24 mouse cellular contexts compared by ENCODE assay signal in the genomic region with DNA sequence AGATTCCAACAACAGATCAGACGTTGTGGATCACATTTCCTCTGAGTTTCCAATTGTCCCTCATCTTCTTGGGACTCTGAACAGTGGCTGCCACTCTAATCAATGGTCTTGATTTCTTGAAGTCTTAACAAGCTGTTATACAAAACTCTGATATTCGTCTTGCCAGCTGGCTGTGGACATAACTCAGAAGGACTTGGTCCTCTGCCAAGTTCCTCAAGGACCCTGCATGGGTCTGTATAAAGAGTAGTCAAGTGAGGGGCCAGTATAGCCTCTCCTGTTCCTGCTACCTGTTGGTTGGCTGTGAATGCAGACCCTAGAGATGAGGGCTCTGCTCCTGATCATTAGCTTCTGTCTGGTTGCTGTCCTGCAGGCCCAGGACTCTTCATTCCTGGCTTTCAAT. TPM values are rescaled to one million over a fixed set of nuclear protein-coding genes. Genes with fewer than 3 reads are reported as not detected.
DNase-seq lines count a peak whose midpoint lies in the region; ATAC-seq and TF ChIP-seq lines count a peak whose summit lies in the region.
"Had no signal": no experiment of that assay in that cellular context is flagged by ENCODE, and none has a peak within 500 bp of the region (broad histone marks: within the 10 kb centered on the region; RNA-seq: fewer than 3 reads in every experiment).

A gene (plus strand): TSS at position 301 of the 400 bp plus-strand sequence.

- no peak for ATAC-seq in lung, embryonic 14.5 days (ENCODE audit: insufficient read depth)
- ATAC-seq: forebrain, embryonic 14.5 days; forebrain, embryonic 16.5 days had no signal

- TF ChIP-seq CTCF in lung, embryonic 14.5 days (IDR thresholded peaks at IDR 0.05; ENCODE audit: low read depth) = no peak
- no peak for TF ChIP-seq CTCF in lung, adult 2 months (IDR thresholded peaks at IDR 0.05; ENCODE audit: insufficient read depth, low read length)

- no peak within 1 kb of the TSS for H3K4me3 ChIP-seq in lung, embryonic 14.5 days (ENCODE audit: low read depth, low read length)
- H3K4me3 ChIP-seq in lung, adult 2 months (replicated peaks; ENCODE audit: extremely low read depth, low read depth, low read length) = no peak within 1 kb of the TSS
- H3K4me3 ChIP-seq: embryonic facial prominence, embryonic 13.5 days; embryonic facial prominence, embryonic 15.5 days; erythroblast, embryonic 14.5 days; forebrain, embryonic 10.5 days; forebrain, embryonic 12.5 days had no signal

- no peaks in the 10 kb centered on the region for H3K4me1 ChIP-seq in lung, embryonic 14.5 days (ENCODE audit: insufficient read depth)
- H3K4me1 ChIP-seq in lung, adult 2 months (ENCODE audit: control insufficient read depth, insufficient read depth, low read length) = no peaks in the 10 kb centered on the region
- H3K4me1 ChIP-seq: embryonic facial prominence, embryonic 13.5 days; embryonic facial prominence, embryonic 15.5 days; forebrain, embryonic 10.5 days; forebrain, embryonic 12.5 days had no signal

- H3K4me2 ChIP-seq in lung, embryonic 14.5 days = no peak within 1 kb of the TSS
- H3K4me2 ChIP-seq: embryonic facial prominence, embryonic 13.5 days; embryonic facial prominence, embryonic 15.5 days; forebrain, embryonic 12.5 days had no signal

- peak; percentile 56 for DNase-seq in lung, embryonic 14.5 days
- DNase-seq in lung, adult 2 months = no peak
- DNase-seq in testis, postnatal 10 days (ENCODE audit: low spot score) = peak; percentile 27
- DNase-seq in testis, postnatal 14 days (ENCODE audit: low spot score) = no peak
- DNase-seq: adrenal gland, adult 2 months; adrenal gland, postnatal 10 days; adrenal gland, postnatal 25 days; cerebellum, adult 11 months; cerebellum, adult 18-20 months; cerebellum, adult 8-10 months; cerebellum, adult 9-11 months; cerebellum, postnatal 14 days; cerebellum, postnatal 36 days; embryo, embryonic 11 days had no signal

- H3K9ac ChIP-seq in lung, embryonic 14.5 days = no peak within 1 kb of the TSS
- H3K9ac ChIP-seq: embryonic facial prominence, embryonic 13.5 days; embryonic facial prominence, embryonic 15.5 days; forebrain, embryonic 12.5 days had no signal

- TF ChIP-seq POLR2A in lung, adult 2 months (IDR thresholded peaks at IDR 0.05; ENCODE audit: borderline replicate concordance, extremely low read depth, low read depth, low read length) = no peak

- H3K36me3 ChIP-seq in lung, embryonic 14.5 days (ENCODE audit: insufficient read depth) = no peaks in the 10 kb centered on the region
- H3K36me3 ChIP-seq: embryonic facial prominence, embryonic 13.5 days; embryonic facial prominence, embryonic 15.5 days; forebrain, embryonic 10.5 days; forebrain, embryonic 12.5 days had no signal

- no peak within 1 kb of the TSS for H3K27ac ChIP-seq in lung, embryonic 14.5 days (ENCODE audit: low read depth)
- H3K27ac ChIP-seq: embryonic facial prominence, embryonic 13.5 days; embryonic facial prominence, embryonic 15.5 days; forebrain, embryonic 10.5 days; forebrain, embryonic 12.5 days had no signal

- WGBS in lung, embryonic 14.5 days = 30% methylated on average over 2 of the region's 2 CpGs
- WGBS in lung, adult 2 months = 20% methylated on average over 2 of the region's 2 CpGs

- H3K27me3 ChIP-seq in lung, embryonic 14.5 days (ENCODE audit: insufficient read depth, low read length) = no peaks in the 10 kb centered on the region
- H3K27me3 ChIP-seq: embryonic facial prominence, embryonic 13.5 days; embryonic facial prominence, embryonic 15.5 days; forebrain, embryonic 12.5 days had no signal

- no peaks in the 10 kb centered on the region for H3K9me3 ChIP-seq in lung, embryonic 14.5 days (ENCODE audit: low read depth, low read length)
- H3K9me3 ChIP-seq: embryonic facial prominence, embryonic 13.5 days; embryonic facial prominence, embryonic 15.5 days; forebrain, embryonic 10.5 days; forebrain, embryonic 12.5 days had no signal

RNA-seq across cellular contexts. Expression of the gene that starts here (rescaled TPM):
- not detected in 2 replicates for polyA plus RNA-seq in lung, embryonic 14.5 days (2014; fragmentation: Nextera tagmentation; extraction: Ambion mirVana)
- polyA plus RNA-seq in lung, adult 2 months (2012; rRNA removed) = not detected in 2 replicates
- polyA plus RNA-seq: adrenal gland, adult 2 months; brain, embryonic 14.5 days; C2C12; embryonic facial prominence, embryonic 11.5 days; embryonic facial prominence, embryonic 13.5 days; embryonic facial prominence, embryonic 15.5 days; erythroblast, embryonic 14.5 days; forebrain, embryonic 10.5 days; forebrain, embryonic 12.5 days; forebrain, embryonic 14.5 days; forebrain, embryonic 16.5 days had no signal

Comparison
In these comparisons a context has a peak if more than half of its experiments do, and no peak if none do; other contexts are left out.
1. Peak in DNase-seq in lung, embryonic 14.5 days; RNA of the gene not detected or under 1 TPM.